Mouse (Mus musculus): Measurements from ENCODE around the gene Plvap. TPM values are rescaled to one million over a fixed set of nuclear protein-coding genes. Genes with fewer than 3 reads are reported as not detected.

The Plvap gene
- 100 to 1,000 TPM; 200 to 203 TPM for total RNA-seq (2021)
- long read RNA-seq, experiment 1, transcript Plvap-201 (6 exons, 1,987 nt), result major isoform, 265 of 287 reads
- long read RNA-seq, experiment 1, partial matches to known transcripts, result 16 of 287 reads
- long read RNA-seq, experiment 1, other reads (novel, unspliced or antisense), result 6 of 287 reads
- long read RNA-seq, experiment 2, transcript Plvap-201 (6 exons, 1,987 nt), result major isoform, 112 of 131 reads
- long read RNA-seq, experiment 2, partial matches to known transcripts, result 10 of 131 reads
- long read RNA-seq, experiment 2, other reads (novel, unspliced or antisense), result 9 of 131 reads

DNA sequence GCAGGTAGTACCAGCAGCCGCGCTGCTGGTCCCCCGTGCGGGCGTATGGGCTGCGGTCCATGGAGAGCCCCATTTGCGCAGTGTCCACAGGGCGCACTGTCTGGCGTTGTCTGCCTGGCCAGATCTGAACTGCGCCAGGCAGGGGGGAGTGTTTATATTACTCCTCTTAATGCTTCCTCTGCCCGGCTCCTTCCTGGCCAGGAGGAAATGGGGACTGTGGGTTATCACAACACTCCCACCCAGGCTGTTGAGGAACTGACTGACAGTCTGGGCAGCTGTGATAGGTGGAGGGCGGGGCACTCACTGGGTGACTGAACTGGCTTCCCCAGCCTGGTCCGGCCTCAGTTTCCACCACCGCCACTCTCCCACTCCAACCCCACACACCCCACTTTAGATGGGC, at the start of gene Plvap:
TSS of gene Plvap (minus strand) at position 109 of the 400 bp plus-strand sequence.
- peak; percentile 40 to 41 for DNase-seq

DNA sequence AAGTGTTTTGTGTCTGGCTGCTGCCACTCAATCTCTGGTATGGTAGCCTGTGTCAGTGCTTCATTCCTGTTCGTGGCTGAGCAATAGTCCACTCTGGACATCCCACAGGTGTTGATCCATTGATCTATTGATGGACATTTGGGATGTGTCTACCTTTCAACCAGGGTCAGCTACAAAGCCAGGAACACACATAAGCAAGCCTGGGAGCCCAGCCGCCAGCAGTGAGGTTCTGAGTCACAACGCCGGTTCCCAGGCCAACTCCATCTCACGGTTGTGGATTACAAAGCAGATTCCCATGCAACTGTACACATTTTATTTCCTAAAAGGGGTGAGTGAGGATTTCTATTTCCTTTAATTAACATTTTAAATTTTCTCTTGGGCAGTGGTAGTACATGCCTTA, 49.2 kb upstream of the Plvap start:
- DNase-seq, result peak in 1 of 2 experiments; percentile 68

- no peak for DNase-seq
Measured at GRCm38 (mm10) chr8:71560071-71560470, 48.5 kb upstream of the Plvap start.

DNA sequence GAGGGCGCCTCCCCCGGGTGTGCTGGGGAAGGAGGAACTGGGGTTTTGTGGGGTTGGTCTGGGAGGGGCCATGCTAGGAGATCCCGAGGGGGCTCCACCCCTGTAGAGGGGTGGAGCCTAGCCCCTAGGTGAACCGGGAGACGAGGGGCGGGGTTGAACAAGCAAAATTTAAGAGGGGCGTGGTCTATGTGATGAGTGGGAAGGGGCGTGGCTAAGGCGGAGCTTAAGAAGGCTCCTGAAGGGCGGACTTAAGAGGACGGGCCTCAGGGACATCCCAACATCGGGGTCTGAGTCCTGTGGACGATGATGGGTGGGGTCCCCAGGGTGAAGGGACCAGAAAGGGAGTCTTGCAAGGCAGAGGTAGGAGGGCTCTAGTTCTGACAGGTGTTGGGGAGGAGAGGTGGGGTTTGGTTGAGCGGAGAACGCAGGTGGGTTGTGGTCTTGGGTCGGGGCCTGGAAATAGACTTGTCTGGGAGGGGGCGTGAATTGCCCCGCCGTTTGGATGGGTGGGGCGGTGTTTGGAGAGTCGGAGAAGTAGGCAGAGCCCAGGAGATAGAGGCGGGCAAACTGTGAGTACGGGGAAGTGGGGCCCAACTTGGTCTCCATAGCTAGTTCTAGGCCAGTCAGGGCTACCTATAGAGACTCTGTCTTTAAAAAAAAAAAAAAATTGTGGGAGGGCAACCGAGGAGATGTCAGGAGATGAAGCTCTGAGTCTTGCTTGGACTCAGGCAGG, 47.6 kb upstream of the Plvap start:
- peak; percentile 91 to 92 for DNase-seq

GRCm38 (mm10) chr8:71558071-71558957, 46.8 kb upstream of the Plvap start, which contains the start of gene Tmem221:
Gene Tmem221, minus strand, starts transcription at chr8:71558871.
- peak; percentile 38 to 41 for DNase-seq

- DNase-seq, result no peak
Measured at GRCm38 (mm10) chr8:71554644-71555043, 43.1 kb upstream of the Plvap start.

DNA sequence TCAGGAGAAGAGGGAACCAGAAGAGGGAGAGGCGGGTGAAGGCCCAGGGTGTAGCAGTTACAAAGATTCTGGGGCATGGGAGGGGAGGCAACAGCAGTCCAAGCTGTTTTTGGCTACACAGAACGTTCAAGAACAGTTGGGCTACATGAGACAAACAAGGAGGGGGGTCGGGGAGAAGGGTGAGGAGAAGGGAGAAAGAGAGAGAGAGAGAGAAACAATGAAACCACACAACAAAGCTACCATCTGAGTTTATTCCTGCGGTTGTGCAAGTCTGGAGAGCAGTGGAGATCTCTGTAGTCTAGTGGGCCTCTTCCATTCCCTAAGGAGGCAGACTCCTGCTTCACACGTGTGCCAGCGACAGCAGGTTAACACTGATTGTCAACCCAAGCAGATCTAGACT, 42.4 kb upstream of the Plvap start:
- DNase-seq, result no peak

DNA sequence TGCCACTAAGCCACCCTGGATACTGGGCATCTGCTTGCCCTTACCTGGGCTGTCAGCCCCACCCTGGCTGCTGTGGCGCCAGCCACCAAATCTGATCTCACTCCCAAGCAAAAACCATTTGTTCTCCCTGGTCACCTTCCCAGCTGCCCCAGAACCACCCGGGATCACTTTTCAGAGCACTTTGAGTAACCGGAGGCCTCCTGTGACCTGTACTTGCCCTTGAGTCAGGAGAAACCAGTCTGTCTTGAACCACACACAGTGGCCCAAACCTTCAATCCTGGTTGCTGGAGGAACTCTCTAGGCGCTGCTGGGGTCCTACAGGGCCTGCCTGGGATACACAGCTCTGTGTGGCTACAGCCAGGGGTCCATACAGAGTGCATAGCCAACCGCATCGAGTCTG, 41.2 kb upstream of the Plvap start:
- DNase-seq, result no peak

DNA sequence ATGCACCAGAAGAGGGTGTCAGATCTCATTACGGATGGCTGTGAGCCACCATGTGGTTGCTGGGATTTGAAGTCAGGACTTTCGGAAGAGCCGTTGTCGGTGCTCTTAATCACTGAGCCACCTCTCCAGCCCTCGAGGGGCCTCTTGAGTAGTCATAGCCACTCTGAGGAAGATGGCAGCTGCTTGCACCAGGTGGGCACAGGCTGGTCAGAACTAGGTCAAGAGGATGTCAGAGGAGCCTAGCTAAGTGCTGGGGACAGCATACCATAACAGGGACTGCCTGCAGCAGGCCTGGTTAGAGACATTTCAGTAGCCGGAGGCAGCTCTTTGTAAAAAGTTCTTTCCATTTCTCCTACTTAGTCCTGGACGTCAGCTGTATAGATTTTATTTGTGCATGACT, 39.2 kb upstream of the Plvap start:
- DNase-seq, result no peak

- DNase-seq, result no peak
Measured at GRCm38 (mm10) chr8:71547590-71547989, 36.0 kb upstream of the Plvap start.

DNA sequence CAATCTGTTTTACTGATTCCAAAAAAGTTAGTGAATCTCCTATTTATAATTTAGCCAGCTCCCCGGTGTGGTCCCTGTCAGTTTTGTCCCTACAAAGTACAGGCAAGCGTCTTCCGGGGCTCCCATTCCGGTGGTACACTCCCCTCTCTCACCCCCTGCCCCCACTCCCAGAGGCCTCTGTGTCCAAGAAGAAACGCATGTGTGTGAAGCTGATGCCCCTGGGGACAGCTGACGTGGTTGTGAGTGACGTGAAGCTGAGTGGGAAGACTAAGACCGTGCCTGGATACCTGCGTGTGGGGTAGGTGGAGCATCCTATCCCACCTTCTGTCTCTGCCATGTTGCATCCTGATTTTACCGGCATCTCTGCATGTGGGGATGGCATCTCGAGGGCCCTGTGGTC, 33.5 kb upstream of the Plvap start:
- no peak for DNase-seq

DNA sequence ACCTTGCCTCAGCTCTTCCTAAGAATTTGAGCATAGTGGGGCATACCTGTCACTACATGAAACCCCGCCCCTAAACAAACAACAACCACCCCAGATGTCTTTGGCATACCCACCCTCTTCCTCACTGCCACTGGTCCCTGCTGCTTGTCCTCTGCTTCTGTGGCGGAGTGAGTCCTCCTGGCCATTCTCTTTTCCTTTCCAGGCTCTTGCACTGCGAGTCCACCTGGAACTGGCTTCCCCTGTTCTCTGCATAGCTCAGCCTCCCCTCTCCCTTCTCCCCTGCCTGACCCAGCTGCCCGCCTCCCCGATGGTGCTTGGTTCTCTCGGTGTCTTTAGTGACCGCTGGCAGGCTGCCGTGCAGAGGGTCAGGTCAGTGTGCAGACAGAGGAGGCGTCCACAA, 32.2 kb upstream of the Plvap start:
- no peak for DNase-seq

DNA sequence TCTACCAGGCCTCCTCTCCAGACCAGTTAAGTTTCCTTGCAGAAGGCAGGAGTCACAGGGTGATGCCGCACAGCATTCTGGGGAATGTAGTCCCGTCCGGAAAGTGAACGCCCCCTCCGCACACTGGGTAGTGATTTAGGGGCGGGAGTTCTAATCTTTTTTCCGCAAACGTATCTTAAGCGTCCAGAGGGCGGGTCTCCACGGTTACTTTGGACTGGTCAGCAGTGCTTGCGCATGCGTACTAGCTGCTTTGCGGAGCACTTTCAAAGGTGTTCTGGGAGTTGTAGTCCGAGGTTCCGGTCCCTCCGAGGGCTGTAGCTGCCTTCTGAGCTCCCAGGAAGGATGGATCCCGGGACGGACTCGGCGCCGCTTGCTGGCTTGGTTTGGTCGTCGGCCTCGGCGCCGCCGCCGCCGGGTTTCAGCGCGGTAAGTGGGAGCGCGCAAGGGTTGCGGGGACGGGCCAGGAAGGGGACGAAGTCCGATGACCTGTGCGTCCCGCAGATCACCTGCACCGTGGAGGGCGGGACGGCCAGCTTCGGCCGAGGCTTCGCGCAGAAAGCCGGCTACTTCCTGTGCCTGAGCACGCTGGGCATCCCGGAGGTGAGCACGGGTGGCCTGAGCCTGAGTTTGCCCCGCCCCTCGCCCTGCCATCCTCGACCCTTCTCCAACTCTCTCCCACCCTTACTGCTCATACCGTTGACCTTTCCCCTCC, 31.2 kb upstream of the Plvap start, which contains the start of gene Mvb12a:
TSS of gene Mvb12a (plus strand) at position 291 of the 712 bp plus-strand sequence.
- DNase-seq, result peak; percentile 96

GRCm38 (mm10) chr8:71537028-71537867, 25.7 kb upstream of the Plvap start, which contains the start of gene Bst2:
Gene Bst2, minus strand, starts transcription at chr8:71537456.
- peak; percentile 93 to 95 for DNase-seq

GRCm38 (mm10) chr8:71535663-71536062, 24.1 kb upstream of the Plvap start:
- DNase-seq, result no peak

- no peak for DNase-seq
Measured at GRCm38 (mm10) chr8:71534263-71534810, 22.8 kb upstream of the Plvap start.

GRCm38 (mm10) chr8:71530735-71531467, 19.3 kb upstream of the Plvap start:
- DNase-seq, result peak; percentile 37 to 58

DNA sequence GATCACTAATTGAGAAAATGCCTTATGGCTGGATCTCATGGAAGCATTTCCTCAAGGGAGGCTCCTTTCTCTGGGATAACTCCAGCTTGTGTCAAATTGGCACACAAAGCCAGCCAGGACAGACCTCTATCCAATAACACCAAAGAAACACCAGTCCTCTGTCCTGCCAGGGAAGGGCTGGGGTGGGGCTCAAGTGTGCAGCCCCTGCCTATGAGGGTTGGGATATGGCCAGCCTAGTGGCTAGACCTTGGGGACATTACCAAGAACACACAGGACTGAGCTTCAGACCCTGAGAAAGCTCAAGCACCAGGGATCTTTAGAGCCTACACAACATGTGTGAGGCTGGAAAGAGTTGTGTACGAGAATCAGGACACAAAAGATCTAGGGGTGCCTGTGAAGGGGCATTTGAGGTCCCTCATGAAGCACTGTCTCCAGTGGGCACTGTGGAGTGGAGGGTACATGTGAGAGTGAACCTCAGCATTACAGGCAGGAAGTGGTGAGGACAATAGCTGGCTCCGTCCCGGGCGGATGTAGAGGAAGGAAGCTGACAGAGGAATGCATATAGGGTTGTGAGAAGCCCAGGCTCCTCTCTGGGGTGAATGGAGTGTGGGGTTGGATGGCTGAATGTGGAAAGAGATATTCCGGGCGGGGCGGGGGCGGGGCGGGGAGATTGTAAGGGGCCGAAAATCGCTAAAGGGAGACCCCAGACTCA, 17.0 kb upstream of the Plvap start:
- peak in 1 of 2 experiments; percentile 37 for DNase-seq

Data from adrenal gland, postnatal 36 days (tissue).